Mouse (Mus musculus): ENCODE results near the gene Myo1e. TPM values are rescaled to one million over a fixed set of nuclear protein-coding genes. Genes with fewer than 3 reads are reported as not detected.

Myo1e gene
- total RNA-seq (2012; rRNA removed) (97.6 and 98.7 TPM in 2 replicates), total RNA-seq (2014; rRNA removed) (82.3 and 88.5 TPM in 2 replicates), polyA plus RNA-seq (2012; ENCODE audit: insufficient read length, low read depth) (186 and 188 TPM in 2 replicates)

GRCm38 (mm10) chr9:70207151-70207831 is at the start of gene Myo1e:
Myo1e (plus strand) TSS chr9:70207350.
- in situ Hi-C loops (cut with MboI; ENCODE audit: low pct_ligation_motif_present, low pct_unique_long_range_greater_than_20kb, low sequenced_read_pairs), result loop anchor here (5.0 to 10.0 kb wide), 2 partner anchors 35 to 98 kb away; no protein-coding TSS in a partner anchor
- Histone ChIP-seq H3K79me2 (replicated peaks; ENCODE audit: control insufficient read depth, extremely low read depth, insufficient read depth, poor library complexity, severe bottlenecking) (peaks cover 42% of the 10 kb centered on the region), H3K4me3 (replicated peaks in 1 of 3; ENCODE audit: low read depth in 2 of 3, low read length in 2 of 3, poor library complexity in 1 of 3) (peak within 1 kb of the TSS; percentile 78 to 98 (median 86)), H3K36me3 (replicated peaks in 1 of 2; ENCODE audit: control insufficient read depth in 1 of 2, insufficient read depth in 1 of 2, low read length in 1 of 2) (peaks cover 0 to 7% of the 10 kb centered on the region in 2 experiments), H3K27ac (ENCODE audit: insufficient read depth, low read depth) (peak within 1 kb of the TSS; percentile 55), H3K4me2 (ENCODE audit: insufficient read depth, low read depth, poor library complexity, severe bottlenecking) (peak within 1 kb of the TSS; percentile 91), H3K9me3 (replicated peaks; ENCODE audit: low read length) (no peaks in the 10 kb centered on the region), H3K4me1 (ENCODE audit: control insufficient read depth in 1 of 2, insufficient read depth in 2 of 2) (peaks cover 0 to 47% of the 10 kb centered on the region in 2 experiments; a peak in 3 of 4 replicates), H3K27me3 (replicated peaks) (no peaks in the 10 kb centered on the region), H3K9ac (ENCODE audit: insufficient read depth, low read depth) (peak within 1 kb of the TSS; percentile 65)
- peak; percentile 94 for TF ChIP-seq TBP (conservative IDR thresholded peaks at IDR 0.05; ENCODE audit: low read depth, low read length)
- TF ChIP-seq PAX5 (IDR thresholded peaks at IDR 0.05; ENCODE audit: low read length), result no peak
- no peak for TF ChIP-seq MYC (IDR thresholded peaks at IDR 0.05; ENCODE audit: low read depth, low read length)
- no peak for TF ChIP-seq EP300 (IDR thresholded peaks at IDR 0.05; ENCODE audit: low read length)
- peak; percentile 77; the same call in 1 of the 2 replicates for TF ChIP-seq KAT2A (IDR thresholded peaks at IDR 0.05; ENCODE audit: insufficient replicate concordance, low read length)
- TF ChIP-seq RCOR1 (conservative IDR thresholded peaks at IDR 0.05; ENCODE audit: low read depth, low read length), result no peak
- TF ChIP-seq ELF1 (IDR thresholded peaks at IDR 0.05; ENCODE audit: low read depth, low read length), result peak; percentile 45; the same call in 1 of the 2 replicates
- TF ChIP-seq TCF12 (IDR thresholded peaks at IDR 0.05; ENCODE audit: low read depth, low read length), result peak; percentile 25; the same call in 1 of the 2 replicates
- peak; percentile 78 for TF ChIP-seq ZMIZ1 (IDR thresholded peaks at IDR 0.05; ENCODE audit: low read depth, low read length)
- peak; percentile 65; the same call in 1 of the 2 replicates for TF ChIP-seq NELFE (IDR thresholded peaks at IDR 0.05; ENCODE audit: low read depth, low read length)
- TF ChIP-seq POLR2A (IDR thresholded peaks at IDR 0.05; ENCODE audit: low read depth, low read length), result peak; percentile 95
- peak; percentile 89 for TF ChIP-seq HCFC1 (IDR thresholded peaks at IDR 0.05; ENCODE audit: low read depth, low read length)
- TF ChIP-seq JUND (conservative IDR thresholded peaks at IDR 0.05; ENCODE audit: low read depth, low read length), result no peak
- TF ChIP-seq UBTF (IDR thresholded peaks at IDR 0.05; ENCODE audit: low read depth, low read length), result no peak; the same call in 1 of the 2 replicates
- dilution Hi-C loops (cut with MboI; ENCODE audit: extremely low pct_ligation_motif_present, extremely low pct_unique_long_range_greater_than_20kb, low sequenced_read_pairs), result no loop called here
- peak; percentile 95 for DNase-seq (ENCODE audit: extremely low read depth)

GRCm38 (mm10) chr9:70160071-70160470 is 47.1 kb upstream of the Myo1e start:
- no peak overlapping the region for H3K4me2 ChIP-seq (ENCODE audit: insufficient read depth, low read depth, poor library complexity, severe bottlenecking)
- H3K36me3 ChIP-seq (replicated peaks in 1 of 2; ENCODE audit: control insufficient read depth in 1 of 2, insufficient read depth in 1 of 2, low read length in 1 of 2), result no peaks in the 10 kb centered on the region
- no peak overlapping the region for H3K4me3 ChIP-seq (replicated peaks in 1 of 3; ENCODE audit: low read depth in 2 of 3, low read length in 2 of 3, poor library complexity in 1 of 3)
- TF ChIP-seq JUN (IDR thresholded peaks at IDR 0.05; ENCODE audit: insufficient read depth, low read depth, low read length) (no peak), TBP (conservative IDR thresholded peaks at IDR 0.05; ENCODE audit: low read depth, low read length) (no peak), USF1 (IDR thresholded peaks at IDR 0.05; ENCODE audit: low read depth, low read length) (no peak)
- DNase-seq (ENCODE audit: extremely low read depth), result no peak
- in situ Hi-C loops (cut with MboI; ENCODE audit: low pct_ligation_motif_present, low pct_unique_long_range_greater_than_20kb, low sequenced_read_pairs), result no loop called here
- peaks cover 5 to 16% of the 10 kb centered on the region in 2 experiments for H3K4me1 ChIP-seq (ENCODE audit: control insufficient read depth in 1 of 2, insufficient read depth in 2 of 2)
- no peaks in the 10 kb centered on the region for H3K79me2 ChIP-seq (replicated peaks; ENCODE audit: control insufficient read depth, extremely low read depth, insufficient read depth, poor library complexity, severe bottlenecking)
- H3K27ac ChIP-seq (ENCODE audit: insufficient read depth, low read depth), result no peak overlapping the region
- H3K9ac ChIP-seq (ENCODE audit: insufficient read depth, low read depth), result no peak overlapping the region
- H3K27me3 ChIP-seq (replicated peaks), result no peaks in the 10 kb centered on the region
- dilution Hi-C loops (cut with MboI; ENCODE audit: extremely low pct_ligation_motif_present, extremely low pct_unique_long_range_greater_than_20kb, low sequenced_read_pairs), result no loop called here
- H3K9me3 ChIP-seq (replicated peaks; ENCODE audit: low read length), result no peaks in the 10 kb centered on the region
